9 mouse cellular contexts compared by ENCODE assay signal in the genomic region with DNA sequence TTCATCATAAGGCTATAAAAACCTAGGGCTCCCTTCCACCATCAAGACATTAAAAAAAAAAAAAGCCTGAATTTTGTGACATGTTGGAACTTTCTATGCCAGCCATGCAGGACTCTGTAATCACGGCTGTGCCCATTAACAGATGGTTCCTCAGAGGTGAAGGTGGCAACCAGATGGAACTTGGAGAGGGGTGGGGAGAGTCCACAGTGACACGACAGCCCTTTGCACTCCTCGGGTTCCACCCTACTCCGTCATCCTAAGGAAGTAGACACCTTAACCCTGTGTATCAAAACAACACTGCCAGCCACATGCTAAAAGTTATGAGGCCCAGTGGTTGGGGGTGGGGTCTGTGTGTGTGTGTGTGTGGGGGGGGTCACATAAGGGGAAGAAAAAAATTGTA. TPM values are rescaled to one million over a fixed set of nuclear protein-coding genes. Genes with fewer than 3 reads are reported as not detected.
DNase-seq lines count a peak whose midpoint lies in the region; ATAC-seq and TF ChIP-seq lines count a peak whose summit lies in the region.
"Had no signal": no experiment of that assay in that cellular context is flagged by ENCODE, and none has a peak within 500 bp of the region (broad histone marks: within the 10 kb centered on the region; RNA-seq: fewer than 3 reads in every experiment).

No protein-coding gene starts in this region.

- H3K27ac ChIP-seq in limb, embryonic 13.5 days: no peak overlapping the region
- peak overlapping the region; percentile 95 for H3K27ac ChIP-seq in small intestine, adult 2 months (ENCODE audit: insufficient read depth, low read depth, low read length)

- peak; percentile 47 for ATAC-seq in erythroblast, adult 5-6 weeks (replicated peaks; ENCODE audit: low FRiP score, poor library complexity, severe bottlenecking)
- ATAC-seq in limb, embryonic 13.5 days (ENCODE audit: low FRiP score, low read depth): no peak

- no peaks in the 10 kb centered on the region for H3K27me3 ChIP-seq in limb, embryonic 13.5 days
- H3K27me3 ChIP-seq in small intestine, adult 2 months (ENCODE audit: control insufficient read depth, insufficient read depth, low read length): no peaks in the 10 kb centered on the region
- H3K27me3 ChIP-seq: Patski had no signal

- no peak for DNase-seq in lung, adult 2 months
- DNase-seq in lung, postnatal 14 days: no peak
- DNase-seq in frontal cortex, postnatal 36 days (ENCODE audit: low spot score in 2 of 2): no peak
- no peak for DNase-seq in urinary bladder, adult 18-20 months (ENCODE audit: low spot score in 2 of 2)
- DNase-seq in urinary bladder, adult 2 months (ENCODE audit: low spot score): no peak

- no peak for TF ChIP-seq POLR2A in lung, adult 2 months (IDR thresholded peaks at IDR 0.05; ENCODE audit: borderline replicate concordance, extremely low read depth, low read depth, low read length)
- no peak for TF ChIP-seq POLR2A in small intestine, adult 2 months (IDR thresholded peaks at IDR 0.05; ENCODE audit: low read depth, low read length)

- peaks cover 8% of the 10 kb centered on the region; the same call in 1 of the 2 replicates for H3K36me3 ChIP-seq in limb, embryonic 13.5 days
- peaks cover 9% of the 10 kb centered on the region for H3K36me3 ChIP-seq in small intestine, adult 2 months (ENCODE audit: control insufficient read depth, insufficient read depth, low read length)

- no peak for TF ChIP-seq CTCF in lung, adult 2 months (IDR thresholded peaks at IDR 0.05; ENCODE audit: insufficient read depth, low read length)
- TF ChIP-seq CTCF in small intestine, adult 2 months (IDR thresholded peaks at IDR 0.05; ENCODE audit: extremely low read depth, insufficient read length, insufficient replicate concordance, low read depth, low read length): no peak

- 30% methylated on average over 4 of the region's 4 CpGs for WGBS in lung, adult 2 months
- 70% methylated on average over 4 of the region's 4 CpGs for WGBS in limb, embryonic 13.5 days
- WGBS in small intestine, adult 2 months: 14% methylated on average over 4 of the region's 4 CpGs

- H3K4me1 ChIP-seq in lung, adult 2 months (ENCODE audit: control insufficient read depth, insufficient read depth, low read length): peaks cover 9% of the 10 kb centered on the region; the same call in 1 of the 2 replicates
- peaks cover 15% of the 10 kb centered on the region for H3K4me1 ChIP-seq in limb, embryonic 13.5 days
- H3K4me1 ChIP-seq in small intestine, adult 2 months (ENCODE audit: control insufficient read depth, insufficient read depth, insufficient read length, low read length): peaks cover 23% of the 10 kb centered on the region

- no peaks in the 10 kb centered on the region for H3K9me3 ChIP-seq in limb, embryonic 13.5 days

- H3K4me3 ChIP-seq in lung, adult 2 months (replicated peaks; ENCODE audit: extremely low read depth, low read depth, low read length): peak overlapping the region; percentile 2
- H3K4me3 ChIP-seq in limb, embryonic 13.5 days: peak overlapping the region; percentile 84
- H3K4me3 ChIP-seq in small intestine, adult 2 months (ENCODE audit: low read depth, low read length): peak overlapping the region; percentile 82

- H3K9ac ChIP-seq in limb, embryonic 13.5 days: peak overlapping the region; percentile 90; the same call in 1 of the 2 replicates

- H3K4me2 ChIP-seq in limb, embryonic 13.5 days (replicated peaks): peak overlapping the region; percentile 89

RNA-seq across cellular contexts. Expression of gene Arfgap3, which starts 1.3 kb away (rescaled TPM):
- 27.2 and 31.1 TPM in 2 replicates for polyA plus RNA-seq in lung, adult 2 months (2012; rRNA removed)
- total RNA-seq in erythroblast, adult 5-6 weeks (2015; ENCODE audit: low replicate concordance): 44.1 and 50.7 TPM in 2 replicates
- total RNA-seq in erythroblast, adult 5-6 weeks (2017; ENCODE audit: low replicate concordance): 49.2 and 63.3 TPM in 2 replicates
- 52.8 and 52.9 TPM in 2 replicates for polyA plus RNA-seq in limb, embryonic 13.5 days (2015; fragmentation: Nextera tagmentation; extraction: Ambion mirVana)
- polyA plus RNA-seq in small intestine, adult 2 months (2012; rRNA removed): 39.6 and 88.2 TPM in 2 replicates
- 68.2 and 69.5 TPM in 2 replicates for polyA plus RNA-seq in urinary bladder, adult 2 months (2012; rRNA removed)

Comparison
In these comparisons a context has a peak if more than half of its experiments do, and no peak if none do; other contexts are left out.
1. H3K4me3 ChIP-seq: peak in every context shown above with its lines; median percentile 84 in limb, embryonic 13.5 days; 82 in small intestine, adult 2 months; 2 in lung, adult 2 months.